8 mouse cellular contexts compared by ENCODE assay signal in the genomic region with DNA sequence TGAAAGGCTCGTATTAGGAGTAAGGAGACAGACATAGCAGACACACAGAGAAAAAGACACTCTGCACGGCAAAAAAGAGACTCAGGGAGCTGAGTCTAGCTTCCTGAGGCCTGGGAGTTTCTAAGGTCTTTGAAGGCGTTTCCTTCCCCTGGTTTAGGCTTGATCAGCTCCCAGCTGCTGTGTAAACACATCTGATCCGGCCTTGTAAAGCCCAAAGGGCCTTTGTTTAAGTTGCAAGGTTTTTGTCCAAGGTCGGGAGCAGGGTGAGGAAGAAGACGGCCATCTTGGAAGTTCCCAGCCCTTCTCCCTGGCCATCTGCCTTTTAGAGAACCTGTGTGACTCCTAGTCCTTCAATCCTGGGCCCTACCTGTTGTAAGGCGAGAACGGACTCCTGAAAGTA. TPM values are rescaled to one million over a fixed set of nuclear protein-coding genes. Genes with fewer than 3 reads are reported as not detected.
DNase-seq lines count a peak whose midpoint lies in the region; ATAC-seq lines count a peak whose summit lies in the region.

No protein-coding gene starts in this region.

- no peaks in the 10 kb centered on the region for H3K4me1 ChIP-seq in forebrain, embryonic 11.5 days (replicated peaks; ENCODE audit: control insufficient read depth, insufficient read depth, low read length)
- H3K4me1 ChIP-seq in forebrain, embryonic 13.5 days, result no peaks in the 10 kb centered on the region
- peaks cover 38% of the 10 kb centered on the region for H3K4me1 ChIP-seq in heart, embryonic 12.5 days (replicated peaks)
- peaks cover 34% of the 10 kb centered on the region for H3K4me1 ChIP-seq in liver, embryonic 12.5 days

- 0 out of 2 replicates have a peak overlapping the region, but pooled peaks have one; percentile 18 for H3K27ac ChIP-seq in forebrain, embryonic 11.5 days (ENCODE audit: low read depth, low read length)
- H3K27ac ChIP-seq in forebrain, embryonic 13.5 days, result no peak overlapping the region
- peak overlapping the region; percentile 68 for H3K27ac ChIP-seq in heart, embryonic 12.5 days (ENCODE audit: poor library complexity, severe bottlenecking)
- peak overlapping the region; percentile 15; the same call in 1 of the 2 replicates for H3K27ac ChIP-seq in liver, embryonic 12.5 days

- WGBS in forebrain, embryonic 11.5 days, result 56% methylated on average over 8 of the region's 8 CpGs
- 56% methylated on average over 8 of the region's 8 CpGs for WGBS in forebrain, embryonic 13.5 days
- 50% methylated on average over 8 of the region's 8 CpGs for WGBS in heart, embryonic 12.5 days
- 49% methylated on average over 8 of the region's 8 CpGs for WGBS in liver, embryonic 12.5 days (ENCODE audit: insufficient replicate concordance)

- H3K36me3 ChIP-seq in forebrain, embryonic 11.5 days (ENCODE audit: control insufficient read depth, insufficient read depth, low read length), result no peaks in the 10 kb centered on the region
- no peaks in the 10 kb centered on the region for H3K36me3 ChIP-seq in forebrain, embryonic 13.5 days (ENCODE audit: poor library complexity, severe bottlenecking)
- H3K36me3 ChIP-seq in heart, embryonic 12.5 days, result no peaks in the 10 kb centered on the region
- H3K36me3 ChIP-seq in liver, embryonic 12.5 days, result no peaks in the 10 kb centered on the region

- H3K9me3 ChIP-seq in forebrain, embryonic 11.5 days (ENCODE audit: control insufficient read depth, low read length), result no peaks in the 10 kb centered on the region; the same call in 1 of the 2 replicates
- H3K9me3 ChIP-seq in forebrain, embryonic 13.5 days (replicated peaks), result peaks cover 3% of the 10 kb centered on the region; the same call in 1 of the 2 replicates
- H3K9me3 ChIP-seq in heart, embryonic 12.5 days (replicated peaks), result peaks cover 3% of the 10 kb centered on the region
- 0 out of 2 replicates have a peak, but pooled peaks cover 3% of the 10 kb centered on the region for H3K9me3 ChIP-seq in liver, embryonic 12.5 days (replicated peaks)

- H3K4me2 ChIP-seq in forebrain, embryonic 11.5 days (ENCODE audit: low read depth, low read length, severe bottlenecking), result no peak overlapping the region
- H3K4me2 ChIP-seq in forebrain, embryonic 13.5 days, result no peak overlapping the region
- H3K4me2 ChIP-seq in heart, embryonic 12.5 days, result no peak overlapping the region
- H3K4me2 ChIP-seq in liver, embryonic 12.5 days, result no peak overlapping the region

- no peak overlapping the region for H3K9ac ChIP-seq in forebrain, embryonic 11.5 days (ENCODE audit: low read length)
- H3K9ac ChIP-seq in forebrain, embryonic 13.5 days, result no peak overlapping the region
- no peak overlapping the region for H3K9ac ChIP-seq in heart, embryonic 12.5 days
- H3K9ac ChIP-seq in liver, embryonic 12.5 days, result no peak overlapping the region

- no peak for DNase-seq in forebrain, embryonic 11.5 days (ENCODE audit: low spot score)
- peak; percentile 67 for DNase-seq in 416B (ENCODE audit: low read depth)
- no peak for DNase-seq in cerebellum, postnatal 4 days (ENCODE audit: low spot score in 2 of 2)
- DNase-seq in adrenal gland, adult 2 months, result no peak

- no peak for ATAC-seq in forebrain, embryonic 11.5 days (replicated peaks; ENCODE audit: low FRiP score)
- ATAC-seq in forebrain, embryonic 13.5 days, result no peak
- no peak for ATAC-seq in heart, embryonic 12.5 days (ENCODE audit: insufficient number of reproducible peaks, low FRiP score)
- no peak for ATAC-seq in liver, embryonic 12.5 days
- no peak for ATAC-seq in frontal cortex, adult (ENCODE audit: low TSS enrichment)

- no peak overlapping the region for H3K4me3 ChIP-seq in forebrain, embryonic 11.5 days (ENCODE audit: low read depth, low read length)
- no peak overlapping the region for H3K4me3 ChIP-seq in forebrain, embryonic 13.5 days
- no peak overlapping the region for H3K4me3 ChIP-seq in heart, embryonic 12.5 days
- H3K4me3 ChIP-seq in liver, embryonic 12.5 days, result no peak overlapping the region

- H3K27me3 ChIP-seq in forebrain, embryonic 11.5 days (ENCODE audit: control insufficient read depth, insufficient read depth, low read length), result no peaks in the 10 kb centered on the region
- no peaks in the 10 kb centered on the region for H3K27me3 ChIP-seq in forebrain, embryonic 13.5 days
- H3K27me3 ChIP-seq in heart, embryonic 12.5 days (replicated peaks), result no peaks in the 10 kb centered on the region
- H3K27me3 ChIP-seq in liver, embryonic 12.5 days (replicated peaks), result no peaks in the 10 kb centered on the region

RNA-seq across cellular contexts. Expression of a gene that starts 25.2 kb away (rescaled TPM):
- 10.4 and 10.6 TPM in 2 replicates for polyA plus RNA-seq in forebrain, embryonic 11.5 days (2014; fragmentation: Nextera tagmentation; extraction: Ambion mirVana)
- polyA plus RNA-seq in forebrain, embryonic 13.5 days (2015; fragmentation: Nextera tagmentation; extraction: Ambion mirVana), result 4.5 and 5.2 TPM in 2 replicates
- polyA plus RNA-seq in heart, embryonic 12.5 days (2016; fragmentation: Nextera tagmentation; extraction: Ambion mirVana), result 7.9 and 9.0 TPM in 2 replicates
- 2.4 and 2.5 TPM in 2 replicates for polyA plus RNA-seq in liver, embryonic 12.5 days (2016; fragmentation: Nextera tagmentation; extraction: Ambion mirVana)
- total RNA-seq in adrenal gland, adult 2 months (2021), result 10 to 100 TPM; 37.1 to 40.8 TPM
- 40.2 and 43.1 TPM in 2 replicates for polyA plus RNA-seq in adrenal gland, adult 2 months (2012; rRNA removed)

RNA-seq across cellular contexts. Expression of a gene that starts 58.7 kb away (rescaled TPM):
- polyA plus RNA-seq in forebrain, embryonic 11.5 days (2014; fragmentation: Nextera tagmentation; extraction: Ambion mirVana), result 25.9 and 26.6 TPM in 2 replicates
- polyA plus RNA-seq in forebrain, embryonic 13.5 days (2015; fragmentation: Nextera tagmentation; extraction: Ambion mirVana), result 37.4 and 42.4 TPM in 2 replicates
- polyA plus RNA-seq in heart, embryonic 12.5 days (2016; fragmentation: Nextera tagmentation; extraction: Ambion mirVana), result 13.0 and 14.3 TPM in 2 replicates
- 11.4 and 11.9 TPM in 2 replicates for polyA plus RNA-seq in liver, embryonic 12.5 days (2016; fragmentation: Nextera tagmentation; extraction: Ambion mirVana)
- 10 to 100 TPM; 34.0 to 79.5 TPM for total RNA-seq in adrenal gland, adult 2 months (2021)
- polyA plus RNA-seq in adrenal gland, adult 2 months (2012; rRNA removed), result 35.2 and 36.8 TPM in 2 replicates

RNA-seq across cellular contexts. Expression of a gene that starts 59.6 kb away (rescaled TPM):
- 6.6 and 7.1 TPM in 2 replicates for polyA plus RNA-seq in forebrain, embryonic 11.5 days (2014; fragmentation: Nextera tagmentation; extraction: Ambion mirVana)
- polyA plus RNA-seq in forebrain, embryonic 13.5 days (2015; fragmentation: Nextera tagmentation; extraction: Ambion mirVana), result 5.4 and 5.6 TPM in 2 replicates
- 4.7 and 5.4 TPM in 2 replicates for polyA plus RNA-seq in heart, embryonic 12.5 days (2016; fragmentation: Nextera tagmentation; extraction: Ambion mirVana)
- 2.9 and 3.2 TPM in 2 replicates for polyA plus RNA-seq in liver, embryonic 12.5 days (2016; fragmentation: Nextera tagmentation; extraction: Ambion mirVana)
- total RNA-seq in adrenal gland, adult 2 months (2021), result 1 to 10 TPM; 5.1 to 5.9 TPM
- polyA plus RNA-seq in adrenal gland, adult 2 months (2012; rRNA removed), result 6.1 and 6.6 TPM in 2 replicates
